Mouse (Mus musculus) urinary bladder, postnatal 0 days (tissue): Measurements from ENCODE around the gene Crct1. TPM values are rescaled to one million over a fixed set of nuclear protein-coding genes. Genes with fewer than 3 reads are reported as not detected.

Source experiments
- polyA plus RNA-seq: library from polyadenylated mRNA; unstranded; fragments of >200 nt; fragmentation: Nextera tagmentation; extraction: Ambion mirVana; gene quantifications from 2 replicates; pipeline ENCODE4 v1.2.1, GENCODE M21; 2015

The Crct1 gene
- polyA plus RNA-seq: 0.23 and 0.30 TPM in 2 replicates

DNA sequence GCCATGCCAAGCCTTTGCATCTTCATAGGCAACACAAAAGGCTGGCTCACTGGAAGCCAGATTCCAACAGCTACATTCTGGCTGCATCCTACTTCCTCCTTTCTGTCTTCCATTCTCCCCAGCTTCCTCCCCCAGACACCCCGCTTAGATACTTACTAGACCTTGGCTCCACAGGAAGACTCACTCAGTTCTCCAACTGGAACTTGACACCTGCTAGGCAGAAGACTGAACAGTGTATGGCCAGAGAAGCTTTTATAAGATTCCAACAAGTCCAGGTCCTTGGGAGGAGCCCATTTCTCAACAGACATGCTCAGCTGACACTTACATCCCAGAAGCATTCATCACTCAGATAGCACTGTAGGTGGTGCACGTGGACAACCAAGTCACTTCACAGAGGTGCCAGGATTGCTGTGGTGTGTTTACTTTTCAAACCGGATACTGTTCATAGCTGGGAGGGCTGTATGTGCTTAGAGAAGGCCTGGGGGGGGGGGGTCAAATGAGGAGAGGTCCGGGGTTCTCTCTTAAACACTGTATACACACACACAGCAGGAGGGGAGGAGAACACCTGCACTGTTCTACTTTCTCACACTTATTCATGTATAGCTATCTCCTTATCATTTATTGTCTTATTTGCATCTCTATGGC lies at the start of gene Crct1:
Gene Crct1 (minus strand): TSS at position 228 of the 645 bp plus-strand sequence.

DNA sequence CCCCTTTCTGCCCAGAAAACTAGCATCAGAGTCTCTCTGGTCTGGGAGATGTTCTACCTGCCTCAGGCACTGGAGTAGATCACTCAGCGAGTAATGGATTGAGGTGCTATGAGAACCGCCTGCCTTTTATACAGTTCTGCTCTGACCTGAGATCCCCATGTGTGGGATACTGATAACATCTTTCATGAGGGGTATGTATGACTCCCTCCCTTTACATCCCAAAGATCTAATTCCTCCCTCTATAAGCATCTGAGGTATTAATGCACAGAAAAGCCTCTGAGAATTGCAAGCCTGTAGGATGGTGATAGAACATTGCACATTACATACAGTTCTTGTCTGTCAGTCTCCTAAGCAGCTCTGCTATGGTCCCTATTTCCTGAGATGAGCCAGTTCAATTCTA lies 3.5 kb upstream of the Crct1 start, which contains the start of gene Lce1m:
Gene Lce1m (minus strand): TSS at position 101 of the 400 bp plus-strand sequence.

GRCm38 (mm10) chr3:92991926-92992325 lies 23.6 kb downstream of the Crct1 start, which contains the start of gene Lce3f:
Lce3f (plus strand) TSS chr3:92992226.

DNA sequence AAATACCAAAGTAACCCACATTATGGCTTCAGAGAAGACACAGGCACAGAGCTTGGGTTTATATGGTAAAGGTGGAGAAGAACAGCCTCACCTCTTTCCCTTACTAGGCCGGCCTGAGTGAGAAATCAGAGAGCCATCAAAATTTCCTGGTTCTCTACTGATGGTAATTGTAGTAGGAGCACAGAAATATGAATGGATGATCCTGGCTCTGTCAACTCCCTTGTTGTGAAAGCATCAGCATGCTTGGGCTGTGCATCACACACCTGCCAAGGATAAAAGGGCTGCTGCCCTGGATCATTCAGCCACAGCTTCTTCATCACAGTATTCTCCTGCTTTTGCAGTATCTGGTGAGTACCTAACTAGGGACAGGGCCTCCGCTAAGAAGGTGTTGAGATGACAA lies 48.7 kb downstream of the Crct1 start, which contains the start of gene Lce3e:
Gene Lce3e (plus strand): TSS at position 301 of the 400 bp plus-strand sequence.

Other genes starting within 250 kb of the Crct1 start
- gene Lce1i, start 236.8 kb downstream of the Crct1 start, polyA plus RNA-seq: not detected in 2 replicates
- gene Lce1j, start 225.2 kb downstream of the Crct1 start, polyA plus RNA-seq: not detected in 2 replicates
- gene Lce1k, start 207.8 kb downstream of the Crct1 start, polyA plus RNA-seq: not detected in 2 replicates
- gene Kprp, start 188.4 kb downstream of the Crct1 start, polyA plus RNA-seq: not detected in 2 replicates
- gene Lce1l, start 164.4 kb downstream of the Crct1 start, polyA plus RNA-seq: not detected in 2 replicates
- gene 2310050C09Rik, start 145.5 kb downstream of the Crct1 start, polyA plus RNA-seq: not detected in 2 replicates
- not detected in 2 replicates for gene Lce3a, start 89.5 kb downstream of the Crct1 start, polyA plus RNA-seq
- gene Lce3b, start 82.7 kb downstream of the Crct1 start, polyA plus RNA-seq: not detected in 2 replicates
- gene Lce3c, start 71.2 kb downstream of the Crct1 start, polyA plus RNA-seq: 0.44 TPM in 1 of 2 replicates, not detected in the other
- not detected in 2 replicates for gene Lce3d, start 58.3 kb downstream of the Crct1 start, polyA plus RNA-seq
- not detected in 2 replicates for gene Lce3e, start 48.6 kb downstream of the Crct1 start, polyA plus RNA-seq
- 0.53 TPM in 1 of 2 replicates, not detected in the other for gene Lce3f, start 23.5 kb downstream of the Crct1 start, polyA plus RNA-seq
- not detected in 2 replicates for gene Lce1m, start 3.4 kb upstream of the Crct1 start, polyA plus RNA-seq
- gene Gm4858, start 53.1 kb upstream of the Crct1 start, polyA plus RNA-seq: not detected in 2 replicates
- gene Crnn, start 129.1 kb upstream of the Crct1 start, polyA plus RNA-seq: not detected in 2 replicates
- not detected in 2 replicates for gene Flg2, start 181.6 kb upstream of the Crct1 start, polyA plus RNA-seq